Mouse (Mus musculus): ENCODE results near the gene Spp2. TPM values are rescaled to one million over a fixed set of nuclear protein-coding genes. Genes with fewer than 3 reads are reported as not detected.

Spp2 gene
- polyA plus RNA-seq, 1 experiment from 2014 or later = not detected

DNA sequence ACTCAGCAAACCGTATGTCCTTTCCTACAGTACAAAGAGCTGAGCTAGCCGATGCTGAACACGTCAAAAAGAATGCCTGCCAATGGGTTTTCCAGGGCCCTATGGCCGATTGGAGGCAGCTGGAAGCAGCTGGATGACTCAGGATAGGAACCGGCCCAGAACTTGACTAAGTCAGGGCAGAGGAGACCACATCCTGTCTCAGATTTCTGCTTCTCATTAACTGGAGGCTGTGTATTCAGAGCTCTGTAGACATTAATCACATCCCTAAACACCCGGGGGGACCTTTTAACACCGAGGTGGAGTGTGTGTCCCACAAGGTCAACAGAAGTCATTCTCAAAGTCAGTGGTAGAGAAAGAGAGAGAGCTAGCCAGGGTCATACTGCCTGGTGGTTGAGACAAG is 67.8 kb downstream of the Spp2 start:
- no peak overlapping the region for H3K27ac ChIP-seq (replicated peaks)
- H3K36me3 ChIP-seq = no peaks in the 10 kb centered on the region
- no peak overlapping the region for H3K4me2 ChIP-seq (replicated peaks)
- no peaks in the 10 kb centered on the region for H3K9me3 ChIP-seq
- no peaks in the 10 kb centered on the region for H3K27me3 ChIP-seq
- H3K9ac ChIP-seq (replicated peaks) = no peak overlapping the region
- no peak for ATAC-seq (replicated peaks)
- peaks cover 8% of the 10 kb centered on the region for H3K4me1 ChIP-seq
- 78% methylated on average over 7 of the region's 7 CpGs for WGBS
- H3K4me3 ChIP-seq = no peak overlapping the region

DNA sequence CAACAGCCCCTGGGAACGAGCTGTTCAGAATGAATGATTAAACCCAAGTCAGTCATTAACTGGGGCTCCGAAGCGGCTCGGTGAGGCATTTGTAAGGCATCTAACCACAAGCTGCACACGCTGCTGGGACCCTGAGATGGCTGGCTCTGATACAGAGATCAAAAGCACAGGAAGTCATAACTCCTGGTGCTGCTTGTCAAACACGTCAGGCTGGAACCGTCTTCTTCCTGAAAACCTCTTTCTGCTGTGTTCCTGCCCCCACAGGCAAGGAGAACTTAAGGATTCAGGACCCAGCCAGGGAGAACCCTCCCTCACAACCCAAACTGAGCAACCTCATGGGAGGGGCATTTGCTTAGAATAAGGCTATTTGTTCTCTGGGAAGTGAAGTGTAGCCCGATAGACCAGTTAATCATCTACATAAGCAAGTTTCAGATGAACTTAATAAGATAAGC is 68.8 kb downstream of the Spp2 start:
- WGBS = 61% methylated on average over 8 of the region's 8 CpGs
- no peaks in the 10 kb centered on the region for H3K27me3 ChIP-seq
- H3K4me3 ChIP-seq = no peak overlapping the region
- no peaks in the 10 kb centered on the region for H3K9me3 ChIP-seq
- no peak overlapping the region for H3K4me2 ChIP-seq (replicated peaks)
- H3K9ac ChIP-seq (replicated peaks) = no peak overlapping the region
- peaks cover 8% of the 10 kb centered on the region for H3K4me1 ChIP-seq
- H3K27ac ChIP-seq (replicated peaks) = no peak overlapping the region
- no peaks in the 10 kb centered on the region for H3K36me3 ChIP-seq
- ATAC-seq (replicated peaks) = no peak

Other genes with a start within 250 kb of the Spp2 start
- gene Ugt1a5, start 240.9 kb upstream of the Spp2 start, polyA plus RNA-seq (2015; fragmentation: Nextera tagmentation; extraction: Ambion mirVana) = not detected in 2 replicates
- gene Ugt1a2, start 206.4 kb upstream of the Spp2 start, polyA plus RNA-seq (2015; fragmentation: Nextera tagmentation; extraction: Ambion mirVana) = not detected in 2 replicates
- gene Dnajb3, start 201.2 kb upstream of the Spp2 start, polyA plus RNA-seq (2015; fragmentation: Nextera tagmentation; extraction: Ambion mirVana) = 13.7 TPM in 2 replicates
- not detected in 2 replicates for gene Ugt1a1, start 195.0 kb upstream of the Spp2 start, polyA plus RNA-seq (2015; fragmentation: Nextera tagmentation; extraction: Ambion mirVana)
- gene Mroh2a, start 180.0 kb upstream of the Spp2 start, polyA plus RNA-seq (2015; fragmentation: Nextera tagmentation; extraction: Ambion mirVana) = 0.73 and 0.88 TPM in 2 replicates
- 115 and 118 TPM in 2 replicates for gene Hjurp, start 129.3 kb upstream of the Spp2 start, polyA plus RNA-seq (2015; fragmentation: Nextera tagmentation; extraction: Ambion mirVana)
- gene Trpm8, start 129.3 kb upstream of the Spp2 start, polyA plus RNA-seq (2015; fragmentation: Nextera tagmentation; extraction: Ambion mirVana) = 0.06 and 0.11 TPM in 2 replicates
- not detected in 2 replicates for gene Glrp1, start 103.1 kb downstream of the Spp2 start, polyA plus RNA-seq (2015; fragmentation: Nextera tagmentation; extraction: Ambion mirVana)